Mouse (Mus musculus) kidney, embryonic 16.5 days (tissue): ENCODE measurements around the gene Etv6. TPM values are rescaled to one million over a fixed set of nuclear protein-coding genes. Genes with fewer than 3 reads are reported as not detected.

Experiments
- ATAC-seq: fragments of 200-750 bp; cut with Nextera tagmentation; 2 replicates; pipeline ENCODE4 v1.8.0; 2017; ENCODE audit warnings: moderate TSS enrichment; ENCODE audit not compliant: low FRiP score, low TSS enrichment
- H3K27ac ChIP-seq: fragments of 300-500 bp; sonication (generic); 2 replicates; pipeline ENCODE4 v1.5.1; 2014; ENCODE audit warnings: low read length
- H3K27me3 ChIP-seq: fragments of 300-500 bp; sonication (generic); 2 replicates; pipeline ENCODE4 v1.6.1; 2014; ENCODE audit warnings: low read length, control low read depth, mixed read lengths; ENCODE audit not compliant: insufficient read depth
- H3K36me3 ChIP-seq: fragments of 300-500 bp; sonication (generic); 2 replicates; pipeline ENCODE4 v1.6.1; 2014; ENCODE audit warnings: low read length, control low read depth, mixed read lengths; ENCODE audit not compliant: insufficient read depth
- H3K4me1 ChIP-seq: fragments of 300-500 bp; sonication (generic); 2 replicates; pipeline ENCODE4 v1.6.1; 2014; ENCODE audit warnings: low read length, control low read depth, mixed read lengths; ENCODE audit not compliant: insufficient read depth
- H3K4me2 ChIP-seq: fragments of 300-500 bp; sonication (generic); replicated peaks from 2 replicates; pipeline ENCODE4 v1.6.1; 2014; ENCODE audit warnings: low read depth, low read length
- H3K4me3 ChIP-seq: fragments of 300-500 bp; sonication (generic); 2 replicates; pipeline ENCODE4 v1.5.1; 2014; ENCODE audit warnings: mild to moderate bottlenecking, low read length
- H3K9ac ChIP-seq: fragments of 300-500 bp; sonication (generic); replicated peaks from 2 replicates; pipeline ENCODE4 v1.6.1; 2014; ENCODE audit warnings: low read length
- H3K9me3 ChIP-seq: fragments of 300-500 bp; sonication (generic); 2 replicates; pipeline ENCODE4 v1.6.1; 2016; ENCODE audit warnings: low read length, control low read depth
- WGBS: fragments of 180-500 bp; shearing (Covaris S2); extraction: QIAGEN DNeasy Blood & Tissue Kit; methylation state at CpG from one replicate; pipeline ENCODE4 v1.1.7; 2014; 5-methylcytosine and 5-hydroxymethylcytosine counted together
- polyA plus RNA-seq: library from polyadenylated mRNA; unstranded; fragments of >200 nt; fragmentation: Nextera tagmentation; extraction: Ambion mirVana; gene quantifications from 2 replicates; pipeline ENCODE4 v1.2.1, GENCODE M21; 2015

Gene Etv6
- polyA plus RNA-seq, 1 experiment from 2014 or later, result 12.6 TPM

GRCm38 (mm10) chr6:134124256-134124655 lies 88.8 kb downstream of the Etv6 start:
- Histone ChIP-seq H3K27ac (no peak overlapping the region), H3K9me3 (peaks cover 3% of the 10 kb centered on the region; the same call in 1 of the 2 replicates), H3K4me1 (peaks cover 10% of the 10 kb centered on the region), H3K4me3 (no peak overlapping the region), H3K27me3 (no peaks in the 10 kb centered on the region), H3K4me2 (no peak overlapping the region), H3K9ac (no peak overlapping the region), H3K36me3 (peaks cover 6% of the 10 kb centered on the region; the same call in 1 of the 2 replicates)
- 86% methylated on average over 10 of the region's 10 CpGs for WGBS
- ATAC-seq, result no peak

DNA sequence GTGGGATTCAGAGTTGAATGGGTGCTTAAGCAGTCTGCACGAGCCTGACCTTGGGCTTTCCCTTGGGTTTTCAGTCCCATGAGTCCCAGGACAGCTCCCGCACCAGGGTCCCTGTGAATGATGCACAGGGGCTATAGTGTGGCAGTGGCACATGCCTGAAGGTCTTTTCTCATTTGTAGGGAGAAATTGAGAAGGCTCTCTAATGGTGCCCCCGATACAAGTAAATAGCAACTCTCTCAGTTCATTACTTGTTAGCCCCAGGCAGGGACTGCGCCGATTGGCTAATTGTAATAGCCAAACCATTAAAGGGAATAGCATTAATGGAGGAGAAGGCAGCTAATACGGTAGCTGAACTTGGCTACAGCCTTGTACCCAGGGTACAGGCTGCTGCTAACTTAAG lies 92.5 kb downstream of the Etv6 start:
- WGBS, result 73% methylated on average over 6 of the region's 6 CpGs
- Histone ChIP-seq H3K4me1 (peaks cover 8% of the 10 kb centered on the region), H3K27me3 (no peaks in the 10 kb centered on the region), H3K27ac (peak overlapping the region; percentile 56; the same call in 1 of the 2 replicates), H3K4me2 (no peak overlapping the region), H3K9me3 (peaks cover 6% of the 10 kb centered on the region; the same call in 1 of the 2 replicates), H3K4me3 (no peak overlapping the region), H3K9ac (no peak overlapping the region), H3K36me3 (peaks cover 8% of the 10 kb centered on the region; the same call in 1 of the 2 replicates)
- peak; percentile 70 for ATAC-seq

- Histone ChIP-seq H3K27me3 (no peaks in the 10 kb centered on the region), H3K36me3 (peaks cover 8% of the 10 kb centered on the region; the same call in 1 of the 2 replicates), H3K4me3 (no peak overlapping the region), H3K27ac (peak overlapping the region; percentile 56), H3K4me1 (peaks cover 8% of the 10 kb centered on the region), H3K4me2 (no peak overlapping the region), H3K9me3 (peaks cover 6% of the 10 kb centered on the region; the same call in 1 of the 2 replicates), H3K9ac (no peak overlapping the region)
- 66% methylated on average over 13 of the region's 13 CpGs for WGBS
- ATAC-seq, result peak; percentile 76
Measured at GRCm38 (mm10) chr6:134128594-134128993, 93.1 kb downstream of the Etv6 start.

- no peaks in the 10 kb centered on the region for H3K27me3 ChIP-seq
- WGBS, result 93% methylated on average over 7 of the region's 7 CpGs
- no peak overlapping the region for H3K4me3 ChIP-seq
- peaks cover 8% of the 10 kb centered on the region for H3K4me1 ChIP-seq
- no peak overlapping the region for H3K9ac ChIP-seq
- peaks cover 4% of the 10 kb centered on the region; the same call in 1 of the 2 replicates for H3K36me3 ChIP-seq
- no peak for ATAC-seq
- no peak overlapping the region for H3K4me2 ChIP-seq
- no peak overlapping the region for H3K27ac ChIP-seq
- H3K9me3 ChIP-seq, result peaks cover 6% of the 10 kb centered on the region; the same call in 1 of the 2 replicates
Measured at GRCm38 (mm10) chr6:134129848-134130247, 94.3 kb downstream of the Etv6 start.

GRCm38 (mm10) chr6:134130816-134131215 lies 95.3 kb downstream of the Etv6 start:
- Histone ChIP-seq H3K4me2 (no peak overlapping the region), H3K4me3 (no peak overlapping the region), H3K27me3 (no peaks in the 10 kb centered on the region), H3K4me1 (peaks cover 8% of the 10 kb centered on the region), H3K36me3 (peaks cover 4% of the 10 kb centered on the region; the same call in 1 of the 2 replicates), H3K27ac (no peak overlapping the region), H3K9ac (no peak overlapping the region), H3K9me3 (peaks cover 6% of the 10 kb centered on the region; the same call in 1 of the 2 replicates)
- WGBS, result 95% methylated on average over 5 of the region's 5 CpGs
- no peak for ATAC-seq

- H3K36me3 ChIP-seq, result peaks cover 4% of the 10 kb centered on the region; the same call in 1 of the 2 replicates
- H3K4me3 ChIP-seq, result no peak overlapping the region
- no peak overlapping the region for H3K9ac ChIP-seq
- ATAC-seq, result no peak
- 94% methylated on average over 2 of the region's 2 CpGs for WGBS
- no peak overlapping the region for H3K4me2 ChIP-seq
- no peak overlapping the region for H3K27ac ChIP-seq
- H3K9me3 ChIP-seq, result peaks cover 6% of the 10 kb centered on the region; the same call in 1 of the 2 replicates
- H3K4me1 ChIP-seq, result peaks cover 8% of the 10 kb centered on the region
- H3K27me3 ChIP-seq, result no peaks in the 10 kb centered on the region
Measured at GRCm38 (mm10) chr6:134131601-134132000, 96.1 kb downstream of the Etv6 start.

- Histone ChIP-seq H3K4me2 (no peak overlapping the region), H3K9ac (no peak overlapping the region)
- no peak for ATAC-seq
Measured at GRCm38 (mm10) chr6:134133756-134134155, 98.3 kb downstream of the Etv6 start.

GRCm38 (mm10) chr6:134134821-134135323 lies 99.4 kb downstream of the Etv6 start:
- Histone ChIP-seq H3K27me3 (no peaks in the 10 kb centered on the region), H3K9me3 (no peaks in the 10 kb centered on the region), H3K4me2 (no peak overlapping the region), H3K4me3 (no peak overlapping the region), H3K9ac (no peak overlapping the region), H3K4me1 (no peaks in the 10 kb centered on the region), H3K27ac (no peak overlapping the region), H3K36me3 (peaks cover 7% of the 10 kb centered on the region; the same call in 1 of the 2 replicates)
- WGBS, result 86% methylated on average over 9 of the region's 9 CpGs
- no peak for ATAC-seq

More at GRCm38 (mm10) chr6:134133756-134134155, 98.3 kb downstream of the Etv6 start:
- Histone ChIP-seq H3K9me3 (peaks cover 6% of the 10 kb centered on the region; the same call in 1 of the 2 replicates), H3K4me3 (no peak overlapping the region), H3K27ac (no peak overlapping the region), H3K4me1 (no peaks in the 10 kb centered on the region), H3K27me3 (no peaks in the 10 kb centered on the region), H3K36me3 (peaks cover 9% of the 10 kb centered on the region; the same call in 1 of the 2 replicates)
- 50% methylated on average over 4 of the region's 4 CpGs for WGBS

- H3K27me3 ChIP-seq, result no peaks in the 10 kb centered on the region
- 82% methylated on average over 3 of the region's 3 CpGs for WGBS
- no peak overlapping the region for H3K27ac ChIP-seq
Measured at GRCm38 (mm10) chr6:134136315-134136714, 100.8 kb downstream of the Etv6 start.

DNA sequence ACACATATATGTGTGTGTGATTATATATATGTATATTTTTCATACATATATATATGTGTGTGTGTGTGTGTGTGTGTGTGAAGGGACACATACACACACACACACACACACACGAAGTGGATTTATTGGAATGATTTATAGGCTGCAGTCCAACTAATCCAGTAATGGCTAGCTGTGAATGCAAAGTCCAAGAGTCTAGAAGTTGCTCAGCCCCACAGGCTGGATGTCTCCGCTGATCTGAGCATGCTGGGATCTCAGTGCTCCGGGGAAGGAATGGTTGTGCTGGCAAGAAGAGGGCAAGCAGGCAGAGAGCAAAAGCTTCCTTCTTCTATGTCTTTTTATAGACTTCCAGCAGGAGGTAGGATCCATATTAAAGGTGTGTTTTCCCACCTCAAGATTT lies 103.9 kb downstream of the Etv6 start:
- Histone ChIP-seq H3K4me1 (peaks cover 38% of the 10 kb centered on the region), H3K9me3 (no peaks in the 10 kb centered on the region), H3K4me2 (no peak overlapping the region), H3K36me3 (peaks cover 7% of the 10 kb centered on the region; the same call in 1 of the 2 replicates), H3K9ac (no peak overlapping the region), H3K27ac (no peak overlapping the region), H3K4me3 (no peak overlapping the region), H3K27me3 (no peaks in the 10 kb centered on the region)
- ATAC-seq, result no peak
- WGBS, result 72% methylated on average over 3 of the region's 3 CpGs

More at GRCm38 (mm10) chr6:134136315-134136714, 100.8 kb downstream of the Etv6 start:
- ATAC-seq, result no peak
- Histone ChIP-seq H3K4me2 (no peak overlapping the region), H3K4me3 (no peak overlapping the region), H3K36me3 (peaks cover 7% of the 10 kb centered on the region; the same call in 1 of the 2 replicates), H3K9me3 (no peaks in the 10 kb centered on the region), H3K9ac (no peak overlapping the region), H3K4me1 (peaks cover 8% of the 10 kb centered on the region)
